Mouse (Mus musculus): ENCODE results near the gene Pwp2.
"Not testable (repeated sequence)": the region's sequence is repeated elsewhere in the genome, so short reads cannot be mapped to it uniquely, and the experiment has no call there.

The Pwp2 gene

GRCm38 (mm10) chr10:78140843-78141242 lies 44.1 kb downstream of the Pwp2 start:
- no peak for DNase-seq (ENCODE audit: low spot score in 2 of 2)

GRCm38 (mm10) chr10:78140251-78140600 lies 44.7 kb downstream of the Pwp2 start:
- no peak for DNase-seq (ENCODE audit: low spot score in 2 of 2)

- DNase-seq (ENCODE audit: low spot score in 2 of 2) = no peak
Measured at GRCm38 (mm10) chr10:78139572-78140250, 45.2 kb downstream of the Pwp2 start.

- DNase-seq (ENCODE audit: low spot score in 2 of 2) = no peak
Measured at GRCm38 (mm10) chr10:78138812-78139523, 46.0 kb downstream of the Pwp2 start.

GRCm38 (mm10) chr10:78137191-78137590 lies 47.8 kb downstream of the Pwp2 start:
- no peak for DNase-seq (ENCODE audit: low spot score in 2 of 2)

GRCm38 (mm10) chr10:78135947-78136346 lies 49.0 kb downstream of the Pwp2 start:
- no peak for DNase-seq (ENCODE audit: low spot score in 2 of 2)

GRCm38 (mm10) chr10:78134975-78135798 lies 49.8 kb downstream of the Pwp2 start:
- DNase-seq (ENCODE audit: low spot score in 2 of 2) = peak in 1 of 2 experiments; percentile 36

- peak in 1 of 2 experiments; percentile 37 for DNase-seq (ENCODE audit: low spot score in 2 of 2)
Measured at GRCm38 (mm10) chr10:78134400-78134799, 50.5 kb downstream of the Pwp2 start.

- no peak for DNase-seq (ENCODE audit: low spot score in 2 of 2)
Measured at GRCm38 (mm10) chr10:78129998-78130397, 55.0 kb downstream of the Pwp2 start.

GRCm38 (mm10) chr10:78129423-78129822 lies 55.5 kb downstream of the Pwp2 start:
- no peak for DNase-seq (ENCODE audit: low spot score in 2 of 2)

GRCm38 (mm10) chr10:78128647-78129046 lies 56.3 kb downstream of the Pwp2 start:
- no peak for DNase-seq (ENCODE audit: low spot score in 2 of 2)

- no peak for DNase-seq (ENCODE audit: low spot score in 2 of 2)
Measured at GRCm38 (mm10) chr10:78127931-78128330, 57.0 kb downstream of the Pwp2 start.

- DNase-seq (ENCODE audit: low spot score in 2 of 2) = no peak
Measured at GRCm38 (mm10) chr10:78127046-78127870, 57.7 kb downstream of the Pwp2 start.

- DNase-seq (ENCODE audit: low spot score in 2 of 2) = no peak
Measured at GRCm38 (mm10) chr10:78126311-78126710, 58.6 kb downstream of the Pwp2 start.

- DNase-seq (ENCODE audit: low spot score in 2 of 2) = not testable (repeated sequence)
Measured at GRCm38 (mm10) chr10:78125061-78125460, 59.9 kb downstream of the Pwp2 start.

GRCm38 (mm10) chr10:78124137-78124536 lies 60.8 kb downstream of the Pwp2 start:
- not testable (repeated sequence) for DNase-seq (ENCODE audit: low spot score in 2 of 2)

Measured in spleen, postnatal 10 days (tissue).